Mouse (Mus musculus) G1E (cell line): ENCODE measurements around the gene Trip6. TPM values are rescaled to one million over a fixed set of nuclear protein-coding genes. Genes with fewer than 3 reads are reported as not detected.

Experiments
- ATAC-seq: 2 replicates; pipeline ENCODE4 v1.8.0; 2016; ENCODE audit warnings: mild to moderate bottlenecking; ENCODE audit not compliant: insufficient number of reproducible peaks, poor library complexity, low FRiP score, severe bottlenecking; ENCODE audit errors: extremely low read depth
- DNase-seq: peaks from one replicate; pipeline ENCODE4 v3.0.0; 2012; ENCODE audit warnings: low spot score
- H3K27me3 ChIP-seq: 2 replicates; pipeline ENCODE4 v1.6.1; 2012; ENCODE audit warnings: mild to moderate bottlenecking, low read length, inconsistent platforms; ENCODE audit not compliant: insufficient read depth
- H3K36me3 ChIP-seq: replicated peaks from 2 replicates; pipeline ENCODE3; 2012; ENCODE audit warnings: mild to moderate bottlenecking, inconsistent platforms
- H3K4me1 ChIP-seq: 2 replicates; pipeline ENCODE4 v1.6.1; 2012; ENCODE audit warnings: low read depth, low read length, inconsistent platforms, mixed read lengths; ENCODE audit not compliant: insufficient read depth
- H3K4me3 ChIP-seq: 2 replicates; pipeline ENCODE4 v1.5.1; 2012; ENCODE audit warnings: low read depth, mild to moderate bottlenecking, inconsistent platforms, low read length, moderate library complexity, mixed read lengths
- H3K9me3 ChIP-seq: replicated peaks from 2 replicates; pipeline ENCODE4 v1.6.1; 2012; ENCODE audit warnings: inconsistent platforms
- CTCF ChIP-seq: IDR thresholded peaks from 2 replicates; pipeline ENCODE4 v1.5.1; 2012; ENCODE audit warnings: low read depth, low read length, inconsistent platforms, mixed read lengths
- GATA1 ChIP-seq: IDR thresholded peaks from 2 replicates; pipeline ENCODE4 v1.6.1; 2012; ENCODE audit warnings: borderline replicate concordance, low read length, inconsistent platforms, mixed read lengths
- GATA2 ChIP-seq: IDR thresholded peaks from 2 replicates; pipeline ENCODE4 v1.6.1; 2012; ENCODE audit warnings: low read depth, low read length, inconsistent platforms, borderline replicate concordance
- POLR2AphosphoS5 ChIP-seq: IDR thresholded peaks from 2 replicates; pipeline ENCODE4 v1.6.1; 2012; ENCODE audit warnings: low read depth, low read length, inconsistent platforms; ENCODE audit not compliant: insufficient replicate concordance
- TAL1 ChIP-seq: conservative IDR thresholded peaks from 2 replicates; pipeline ENCODE4 v1.6.1; 2012; ENCODE audit warnings: low read depth, low read length, inconsistent platforms, mixed read lengths
- polyA plus RNA-seq: library from polyadenylated mRNA; stranded (reverse); fragments of >175 nt; gene quantifications from 2 replicates; pipeline ENCODE4 v1.2.3, GENCODE M21; 2012
- total RNA-seq, 2 experiments: library from RNA; stranded (forward) in 1 of 2; stranded (reverse) in 1 of 2; fragments of 200-1000 nt in 1 of 2; fragments of >200 nt in 1 of 2; fragmentation: Nextera tagmentation in 1 of 2; gene quantifications; 2 replicates each; pipeline ENCODE4 v1.2.3; 2014 to 2017

The Trip6 gene
- total and polyA plus RNA-seq, 3 experiments: 4.6 to 57.8 (median 25.5) TPM

GRCm38 (mm10) chr5:137345821-137346220, 31.6 kb upstream of the Trip6 start:
- Histone ChIP-seq H3K9me3 (no peaks in the 10 kb centered on the region), H3K4me3 (no peak overlapping the region), H3K27me3 (peaks cover 41% of the 10 kb centered on the region), H3K4me1 (peaks cover 4% of the 10 kb centered on the region), H3K36me3 (no peaks in the 10 kb centered on the region)
- TF ChIP-seq TAL1 (no peak), POLR2AphosphoS5 (no peak), GATA2 (no peak), CTCF (no peak), GATA1 (no peak)
- DNase-seq (no peak), ATAC-seq (no peak)

GRCm38 (mm10) chr5:137343869-137344268, 29.7 kb upstream of the Trip6 start:
- Histone ChIP-seq H3K27me3 (peaks cover 35% of the 10 kb centered on the region), H3K4me1 (peaks cover 15% of the 10 kb centered on the region), H3K4me3 (no peak overlapping the region), H3K9me3 (no peaks in the 10 kb centered on the region), H3K36me3 (no peaks in the 10 kb centered on the region)
- ATAC-seq (no peak), DNase-seq (no peak)
- TF ChIP-seq GATA2: no peak

- H3K27me3 ChIP-seq: peaks cover 31% of the 10 kb centered on the region
- H3K9me3 ChIP-seq: no peaks in the 10 kb centered on the region
- H3K36me3 ChIP-seq: no peaks in the 10 kb centered on the region
- peaks cover 20% of the 10 kb centered on the region for H3K4me1 ChIP-seq
- ATAC-seq (no peak), DNase-seq (no peak)
- TF ChIP-seq POLR2AphosphoS5: no peak
- TF ChIP-seq CTCF: no peak
- TF ChIP-seq TAL1: no peak
- no peak for TF ChIP-seq GATA1
- TF ChIP-seq GATA2: no peak
- no peak overlapping the region for H3K4me3 ChIP-seq
These were observed 29.2 kb upstream of the Trip6 start for GRCm38 (mm10) chr5:137343412-137343811.

GRCm38 (mm10) chr5:137342407-137343012, 28.3 kb upstream of the Trip6 start:
- TF ChIP-seq GATA2: no peak
- TF ChIP-seq GATA1: no peak
- no peak for TF ChIP-seq CTCF
- TF ChIP-seq POLR2AphosphoS5: no peak
- TF ChIP-seq TAL1: no peak
- DNase-seq (no peak), ATAC-seq (no peak)
- no peak overlapping the region for H3K4me3 ChIP-seq
- peaks cover 26% of the 10 kb centered on the region for H3K27me3 ChIP-seq
- peaks cover 22% of the 10 kb centered on the region for H3K4me1 ChIP-seq
- no peaks in the 10 kb centered on the region for H3K36me3 ChIP-seq
- H3K9me3 ChIP-seq: no peaks in the 10 kb centered on the region

- Histone ChIP-seq H3K4me1 (peaks cover 18% of the 10 kb centered on the region), H3K4me3 (no peak overlapping the region), H3K9me3 (no peaks in the 10 kb centered on the region), H3K36me3 (no peaks in the 10 kb centered on the region), H3K27me3 (peaks cover 38% of the 10 kb centered on the region)
- no peak for TF ChIP-seq TAL1
- no peak for DNase-seq
- no peak for ATAC-seq
These were observed 26.0 kb upstream of the Trip6 start for GRCm38 (mm10) chr5:137340222-137340621.

- TF ChIP-seq CTCF (no peak), TAL1 (no peak), GATA2 (no peak), POLR2AphosphoS5 (no peak), GATA1 (no peak)
- Histone ChIP-seq H3K27me3 (peaks cover 39% of the 10 kb centered on the region), H3K4me1 (peaks cover 21% of the 10 kb centered on the region), H3K4me3 (no peak overlapping the region), H3K9me3 (no peaks in the 10 kb centered on the region), H3K36me3 (no peaks in the 10 kb centered on the region)
- ATAC-seq (no peak), DNase-seq (no peak)
These were observed 25.2 kb upstream of the Trip6 start for GRCm38 (mm10) chr5:137339290-137339979.

GRCm38 (mm10) chr5:137338663-137339289, 24.6 kb upstream of the Trip6 start:
- peak overlapping the region; percentile 47; the same call in 1 of the 2 replicates for H3K4me3 ChIP-seq
- H3K36me3 ChIP-seq: no peaks in the 10 kb centered on the region
- H3K27me3 ChIP-seq: peaks cover 45% of the 10 kb centered on the region
- H3K9me3 ChIP-seq: no peaks in the 10 kb centered on the region
- TF ChIP-seq GATA1: no peak
- no peak for TF ChIP-seq CTCF
- no peak for TF ChIP-seq GATA2
- no peak for TF ChIP-seq POLR2AphosphoS5
- TF ChIP-seq TAL1: no peak
- peaks cover 27% of the 10 kb centered on the region for H3K4me1 ChIP-seq
- DNase-seq (no peak), ATAC-seq (no peak)
